Mouse (Mus musculus): Measurements from ENCODE around the gene Samd7.

DNA sequence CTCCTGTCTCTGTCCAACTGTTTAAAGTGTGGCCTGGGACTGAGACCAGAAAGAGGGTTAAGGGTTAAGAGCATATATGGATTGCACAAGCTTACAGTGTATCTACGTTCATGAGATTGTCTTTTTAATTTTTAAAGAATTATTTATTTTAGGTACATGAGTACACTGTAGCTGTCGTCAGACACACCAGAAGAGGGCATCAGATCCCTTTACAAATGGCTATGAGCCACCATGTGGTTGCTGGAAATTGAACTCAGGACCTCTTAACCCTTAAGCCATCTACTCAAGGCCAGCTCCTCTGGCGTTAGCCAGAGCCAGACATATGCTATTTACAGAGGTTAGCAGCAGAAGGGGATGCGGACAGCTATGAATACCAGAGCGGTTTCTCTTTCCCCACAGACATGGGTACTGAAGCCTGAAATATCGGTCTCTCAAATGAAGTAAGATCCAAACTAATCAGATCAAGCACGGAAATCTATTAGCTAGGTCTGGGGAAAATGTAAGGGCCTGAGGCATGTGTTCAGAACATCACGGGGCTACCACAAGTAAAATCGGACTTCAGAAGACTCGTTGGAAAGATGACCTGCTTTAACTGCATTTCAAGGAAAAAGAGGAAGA lies 21.1 kb upstream of the Samd7 start:
- TF ChIP-seq EP300 (optimal IDR thresholded peaks at IDR 0.05) (no peak), CTCF (IDR thresholded peaks at IDR 0.05; ENCODE audit: low read depth) (peak; percentile 21; the same call in 1 of the 2 replicates)

Data from stomach, postnatal 0 days (tissue).